Mouse (Mus musculus) testis, adult 2 months (tissue): ENCODE measurements around the gene Ceacam19.

Source experiments
- CTCF ChIP-seq: fragments of 200-500 bp; IDR thresholded peaks from 2 replicates; pipeline ENCODE4 v1.5.1; 2012; ENCODE audit warnings: low read depth, mild to moderate bottlenecking, inconsistent platforms, low read length, moderate library complexity; ENCODE audit not compliant: control insufficient read depth, insufficient read depth, insufficient replicate concordance
- POLR2A ChIP-seq: fragments of 200-500 bp; IDR thresholded peaks from 2 replicates; pipeline ENCODE4 v1.6.1; 2012; ENCODE audit warnings: low read depth, mild to moderate bottlenecking, inconsistent platforms, low read length, moderate library complexity; ENCODE audit not compliant: control insufficient read depth

- no peak for TF ChIP-seq POLR2A
- TF ChIP-seq CTCF: no peak
Observed at GRCm38 (mm10) chr7:19842885-19843504, 44.8 kb downstream of the Ceacam19 start.
